Mouse (Mus musculus): ENCODE data around the gene Brd7. TPM values are rescaled to one million over a fixed set of nuclear protein-coding genes. Genes with fewer than 3 reads are reported as not detected.

Gene Brd7
- polyA plus RNA-seq, 1 experiment from 2014 or later = 86.4 TPM

GRCm38 (mm10) chr8:88301589-88302437 lies 60.2 kb downstream of the Brd7 start:
- WGBS = 65% methylated on average over 15 of the region's 15 CpGs
- no peak overlapping the region for H3K4me3 ChIP-seq (replicated peaks)

GRCm38 (mm10) chr8:88299907-88300603 lies 61.9 kb downstream of the Brd7 start:
- 89% methylated on average over 10 of the region's 10 CpGs for WGBS
- H3K9me3 ChIP-seq = no peaks in the 10 kb centered on the region

More at GRCm38 (mm10) chr8:88301589-88302437, 60.2 kb downstream of the Brd7 start:
- no peak overlapping the region for H3K27ac ChIP-seq
- no peak for ATAC-seq (ENCODE audit: low FRiP score)
- no peaks in the 10 kb centered on the region for H3K36me3 ChIP-seq (replicated peaks)
- H3K27me3 ChIP-seq = no peaks in the 10 kb centered on the region
- H3K4me1 ChIP-seq = peaks cover 7% of the 10 kb centered on the region
- no peak overlapping the region for H3K9ac ChIP-seq
- H3K4me2 ChIP-seq = no peak overlapping the region
- no peaks in the 10 kb centered on the region for H3K9me3 ChIP-seq

GRCm38 (mm10) chr8:88298733-88299103 lies 63.3 kb downstream of the Brd7 start:
- Histone ChIP-seq H3K27me3 (no peaks in the 10 kb centered on the region), H3K4me1 (peaks cover 7% of the 10 kb centered on the region), H3K4me2 (no peak overlapping the region), H3K9ac (no peak overlapping the region), H3K9me3 (no peaks in the 10 kb centered on the region), H3K27ac (no peak overlapping the region), H3K4me3 (replicated peaks) (no peak overlapping the region), H3K36me3 (replicated peaks) (no peaks in the 10 kb centered on the region)
- no peak for ATAC-seq (ENCODE audit: low FRiP score)
- WGBS = 85% methylated on average over 10 of the region's 10 CpGs

More at GRCm38 (mm10) chr8:88299907-88300603, 61.9 kb downstream of the Brd7 start:
- no peak overlapping the region for H3K4me3 ChIP-seq (replicated peaks)
- no peak for ATAC-seq (ENCODE audit: low FRiP score)
- no peaks in the 10 kb centered on the region for H3K27me3 ChIP-seq
- H3K4me1 ChIP-seq = peaks cover 7% of the 10 kb centered on the region
- no peak overlapping the region for H3K4me2 ChIP-seq
- H3K9ac ChIP-seq = no peak overlapping the region
- no peaks in the 10 kb centered on the region for H3K36me3 ChIP-seq (replicated peaks)
- H3K27ac ChIP-seq = no peak overlapping the region

GRCm38 (mm10) chr8:88297976-88298732 lies 63.8 kb downstream of the Brd7 start:
- no peak overlapping the region for H3K9ac ChIP-seq
- WGBS = 81% methylated on average over 12 of the region's 12 CpGs
- H3K4me1 ChIP-seq = peaks cover 7% of the 10 kb centered on the region
- no peaks in the 10 kb centered on the region for H3K9me3 ChIP-seq
- no peaks in the 10 kb centered on the region for H3K36me3 ChIP-seq (replicated peaks)
- no peak overlapping the region for H3K4me2 ChIP-seq
- no peaks in the 10 kb centered on the region for H3K27me3 ChIP-seq
- no peak overlapping the region for H3K27ac ChIP-seq
- ATAC-seq (ENCODE audit: low FRiP score) = no peak
- H3K4me3 ChIP-seq (replicated peaks) = no peak overlapping the region

- H3K27ac ChIP-seq = no peak overlapping the region
- H3K27me3 ChIP-seq = no peaks in the 10 kb centered on the region
- no peak overlapping the region for H3K4me2 ChIP-seq
- no peak for ATAC-seq (ENCODE audit: low FRiP score)
- H3K36me3 ChIP-seq (replicated peaks) = no peaks in the 10 kb centered on the region
- no peak overlapping the region for H3K4me3 ChIP-seq (replicated peaks)
- no peak overlapping the region for H3K9ac ChIP-seq
- H3K9me3 ChIP-seq = no peaks in the 10 kb centered on the region
- H3K4me1 ChIP-seq = no peaks in the 10 kb centered on the region
- WGBS = 88% methylated on average over 2 of the region's 2 CpGs
Measured at GRCm38 (mm10) chr8:88294977-88295376, 67.0 kb downstream of the Brd7 start.

- no peak overlapping the region for H3K4me3 ChIP-seq (replicated peaks)
- 90% methylated on average over 9 of the region's 9 CpGs for WGBS
- no peak overlapping the region for H3K9ac ChIP-seq
- H3K36me3 ChIP-seq (replicated peaks) = no peaks in the 10 kb centered on the region
- no peak overlapping the region for H3K4me2 ChIP-seq
- no peaks in the 10 kb centered on the region for H3K9me3 ChIP-seq
- H3K27me3 ChIP-seq = no peaks in the 10 kb centered on the region
- ATAC-seq (ENCODE audit: low FRiP score) = no peak
- H3K4me1 ChIP-seq = no peaks in the 10 kb centered on the region
- no peak overlapping the region for H3K27ac ChIP-seq
Measured at GRCm38 (mm10) chr8:88293590-88294356, 68.2 kb downstream of the Brd7 start.

- ATAC-seq (ENCODE audit: low FRiP score) = no peak
- no peaks in the 10 kb centered on the region for H3K36me3 ChIP-seq (replicated peaks)
- H3K27me3 ChIP-seq = no peaks in the 10 kb centered on the region
- no peak overlapping the region for H3K9ac ChIP-seq
- no peak overlapping the region for H3K4me3 ChIP-seq (replicated peaks)
- H3K9me3 ChIP-seq = no peaks in the 10 kb centered on the region
- H3K4me2 ChIP-seq = no peak overlapping the region
- H3K27ac ChIP-seq = no peak overlapping the region
- WGBS = 84% methylated on average over 3 of the region's 3 CpGs
- no peaks in the 10 kb centered on the region for H3K4me1 ChIP-seq
Measured at GRCm38 (mm10) chr8:88292926-88293325, 69.1 kb downstream of the Brd7 start.

GRCm38 (mm10) chr8:88291305-88291690 lies 70.7 kb downstream of the Brd7 start:
- no peaks in the 10 kb centered on the region for H3K9me3 ChIP-seq
- H3K9ac ChIP-seq = no peak overlapping the region
- no peaks in the 10 kb centered on the region for H3K27me3 ChIP-seq
- no peak overlapping the region for H3K4me3 ChIP-seq (replicated peaks)
- H3K4me1 ChIP-seq = no peaks in the 10 kb centered on the region
- WGBS = 91% methylated on average over 11 of the region's 11 CpGs
- no peak for ATAC-seq (ENCODE audit: low FRiP score)
- no peak overlapping the region for H3K4me2 ChIP-seq
- no peaks in the 10 kb centered on the region for H3K36me3 ChIP-seq (replicated peaks)
- no peak overlapping the region for H3K27ac ChIP-seq

GRCm38 (mm10) chr8:88290326-88291304 lies 71.4 kb downstream of the Brd7 start:
- Histone ChIP-seq H3K27me3 (no peaks in the 10 kb centered on the region), H3K9ac (no peak overlapping the region)
- 87% methylated on average over 13 of the region's 13 CpGs for WGBS

GRCm38 (mm10) chr8:88289901-88290300 lies 72.1 kb downstream of the Brd7 start:
- Histone ChIP-seq H3K9me3 (no peaks in the 10 kb centered on the region), H3K27me3 (no peaks in the 10 kb centered on the region; the same call in 1 of the 2 replicates), H3K4me1 (no peaks in the 10 kb centered on the region), H3K4me2 (no peak overlapping the region), H3K4me3 (replicated peaks) (no peak overlapping the region), H3K36me3 (replicated peaks) (no peaks in the 10 kb centered on the region), H3K9ac (no peak overlapping the region), H3K27ac (no peak overlapping the region)
- ATAC-seq (ENCODE audit: low FRiP score) = no peak
- WGBS = 65% methylated on average over 1 of the region's 1 CpGs

More at GRCm38 (mm10) chr8:88290326-88291304, 71.4 kb downstream of the Brd7 start:
- Histone ChIP-seq H3K27ac (no peak overlapping the region), H3K4me1 (no peaks in the 10 kb centered on the region), H3K36me3 (replicated peaks) (no peaks in the 10 kb centered on the region), H3K4me3 (replicated peaks) (no peak overlapping the region), H3K4me2 (no peak overlapping the region), H3K9me3 (no peaks in the 10 kb centered on the region)
- ATAC-seq (ENCODE audit: low FRiP score) = no peak
